Mouse (Mus musculus): ENCODE data around the gene Chrnb1. TPM values are rescaled to one million over a fixed set of nuclear protein-coding genes. Genes with fewer than 3 reads are reported as not detected.

Chrnb1 gene
- total and polyA plus RNA-seq, 2 experiments = 0.28 to 0.46 TPM

DNA sequence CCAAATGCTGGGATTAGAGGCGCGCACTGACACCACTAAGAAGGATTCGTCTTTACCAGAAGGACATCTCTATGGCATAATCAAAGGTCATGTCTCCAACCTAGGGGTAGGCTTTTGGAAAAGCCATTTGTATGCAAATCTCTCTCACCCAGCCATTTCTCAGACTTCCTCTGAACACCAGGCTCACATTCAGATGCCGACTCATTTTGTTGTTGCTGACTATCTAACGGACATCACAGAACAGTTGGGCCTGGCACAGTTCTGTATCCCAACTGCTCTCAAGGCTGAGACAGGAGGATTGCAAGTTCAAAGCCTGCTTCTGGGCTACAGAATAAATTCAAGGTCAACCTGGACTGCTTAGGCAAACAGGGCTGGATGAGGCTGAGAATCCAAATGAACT, 8.4 kb downstream of the Chrnb1 start:
- no peak for DNase-seq (ENCODE audit: extremely low read depth, low read depth, low spot score)
- Histone ChIP-seq H3K9ac (ENCODE audit: low read depth, low read length) (no peak overlapping the region), H3K27ac (replicated peaks; ENCODE audit: insufficient read depth, low read depth, low read length) (no peak overlapping the region), H3K4me1 (ENCODE audit: control insufficient read depth, insufficient read depth, low read length) (peaks cover 6% of the 10 kb centered on the region; the same call in 1 of the 2 replicates), H3K27me3 (ENCODE audit: control insufficient read depth, insufficient read depth, low read length) (no peaks in the 10 kb centered on the region), H3K36me3 (ENCODE audit: control insufficient read depth, insufficient read depth, low read length) (no peaks in the 10 kb centered on the region), H3K79me2 (ENCODE audit: control insufficient read depth, insufficient read depth, low read length) (no peaks in the 10 kb centered on the region), H3K4me3 (ENCODE audit: insufficient read depth, low read depth, low read length) (no peak overlapping the region)
- TF ChIP-seq POLR2A (IDR thresholded peaks at IDR 0.05; ENCODE audit: extremely low read depth, insufficient read depth, low read length) (no peak), CTCF (IDR thresholded peaks at IDR 0.05; ENCODE audit: low read depth, low read length) (no peak)
- WGBS = 94% methylated on average over 5 of the region's 5 CpGs

- Histone ChIP-seq H3K79me2 (ENCODE audit: control insufficient read depth, insufficient read depth, low read length) (no peaks in the 10 kb centered on the region), H3K9ac (ENCODE audit: low read depth, low read length) (no peak overlapping the region), H3K36me3 (ENCODE audit: control insufficient read depth, insufficient read depth, low read length) (no peaks in the 10 kb centered on the region), H3K27ac (replicated peaks; ENCODE audit: insufficient read depth, low read depth, low read length) (no peak overlapping the region), H3K27me3 (ENCODE audit: control insufficient read depth, insufficient read depth, low read length) (no peaks in the 10 kb centered on the region), H3K4me3 (ENCODE audit: insufficient read depth, low read depth, low read length) (peak overlapping the region; percentile 15; the same call in 1 of the 2 replicates), H3K4me1 (ENCODE audit: control insufficient read depth, insufficient read depth, low read length) (peaks cover 6% of the 10 kb centered on the region; the same call in 1 of the 2 replicates)
- WGBS = 14% methylated on average over 15 of the region's 15 CpGs
- no peak for TF ChIP-seq POLR2A (IDR thresholded peaks at IDR 0.05; ENCODE audit: extremely low read depth, insufficient read depth, low read length)
- TF ChIP-seq CTCF (IDR thresholded peaks at IDR 0.05; ENCODE audit: low read depth, low read length) = no peak
- peak; percentile 53 for DNase-seq (ENCODE audit: extremely low read depth, low read depth, low spot score)
These were observed 10.9 kb downstream of the Chrnb1 start for GRCm38 (mm10) chr11:69784793-69785272.

- no peaks in the 10 kb centered on the region for H3K27me3 ChIP-seq (ENCODE audit: control insufficient read depth, insufficient read depth, low read length)
- H3K36me3 ChIP-seq (ENCODE audit: control insufficient read depth, insufficient read depth, low read length) = no peaks in the 10 kb centered on the region
- H3K4me3 ChIP-seq (ENCODE audit: insufficient read depth, low read depth, low read length) = no peak overlapping the region
- H3K79me2 ChIP-seq (ENCODE audit: control insufficient read depth, insufficient read depth, low read length) = no peaks in the 10 kb centered on the region
- TF ChIP-seq POLR2A (IDR thresholded peaks at IDR 0.05; ENCODE audit: extremely low read depth, insufficient read depth, low read length) (no peak), CTCF (IDR thresholded peaks at IDR 0.05; ENCODE audit: low read depth, low read length) (no peak)
- DNase-seq (ENCODE audit: extremely low read depth, low read depth, low spot score) = peak; percentile 22
- H3K27ac ChIP-seq (replicated peaks; ENCODE audit: insufficient read depth, low read depth, low read length) = no peak overlapping the region
- WGBS = 29% methylated on average over 4 of the region's 4 CpGs
- H3K9ac ChIP-seq (ENCODE audit: low read depth, low read length) = no peak overlapping the region
- H3K4me1 ChIP-seq (ENCODE audit: control insufficient read depth, insufficient read depth, low read length) = 0 out of 2 replicates have a peak, but pooled peaks cover 3% of the 10 kb centered on the region
These were observed 13.9 kb downstream of the Chrnb1 start for GRCm38 (mm10) chr11:69781828-69782227.

DNA sequence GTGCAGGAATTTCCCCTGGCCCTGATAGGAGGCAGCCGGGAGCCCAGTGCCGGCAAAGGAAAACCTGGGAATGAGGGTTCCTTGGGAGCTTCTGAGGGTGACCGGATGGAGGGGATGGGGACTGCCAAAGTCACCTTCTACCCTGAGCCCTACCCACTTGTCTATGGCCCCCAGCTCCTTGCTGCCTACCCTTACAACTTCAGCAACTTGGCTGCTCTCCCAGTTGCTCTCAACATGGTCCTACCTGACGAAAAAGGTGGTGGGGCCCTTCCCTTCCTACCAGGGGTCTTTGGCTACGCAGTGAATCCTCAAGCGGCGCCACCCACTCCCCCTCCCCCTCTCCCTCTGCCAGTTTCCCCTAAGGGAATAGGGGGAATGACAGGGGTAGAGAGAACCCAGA, 16.8 kb downstream of the Chrnb1 start:
- no peak overlapping the region for H3K27ac ChIP-seq (replicated peaks; ENCODE audit: insufficient read depth, low read depth, low read length)
- no peak for DNase-seq (ENCODE audit: extremely low read depth, low read depth, low spot score)
- no peak overlapping the region for H3K9ac ChIP-seq (ENCODE audit: low read depth, low read length)
- H3K36me3 ChIP-seq (ENCODE audit: control insufficient read depth, insufficient read depth, low read length) = no peaks in the 10 kb centered on the region
- 80% methylated on average over 7 of the region's 7 CpGs for WGBS
- H3K79me2 ChIP-seq (ENCODE audit: control insufficient read depth, insufficient read depth, low read length) = 0 out of 2 replicates have a peak, but pooled peaks cover 2% of the 10 kb centered on the region
- H3K27me3 ChIP-seq (ENCODE audit: control insufficient read depth, insufficient read depth, low read length) = no peaks in the 10 kb centered on the region
- H3K4me3 ChIP-seq (ENCODE audit: insufficient read depth, low read depth, low read length) = no peak overlapping the region
- no peak for TF ChIP-seq CTCF (IDR thresholded peaks at IDR 0.05; ENCODE audit: low read depth, low read length)
- no peak for TF ChIP-seq POLR2A (IDR thresholded peaks at IDR 0.05; ENCODE audit: extremely low read depth, insufficient read depth, low read length)
- no peaks in the 10 kb centered on the region; the same call in 1 of the 2 replicates for H3K4me1 ChIP-seq (ENCODE audit: control insufficient read depth, insufficient read depth, low read length)

DNA sequence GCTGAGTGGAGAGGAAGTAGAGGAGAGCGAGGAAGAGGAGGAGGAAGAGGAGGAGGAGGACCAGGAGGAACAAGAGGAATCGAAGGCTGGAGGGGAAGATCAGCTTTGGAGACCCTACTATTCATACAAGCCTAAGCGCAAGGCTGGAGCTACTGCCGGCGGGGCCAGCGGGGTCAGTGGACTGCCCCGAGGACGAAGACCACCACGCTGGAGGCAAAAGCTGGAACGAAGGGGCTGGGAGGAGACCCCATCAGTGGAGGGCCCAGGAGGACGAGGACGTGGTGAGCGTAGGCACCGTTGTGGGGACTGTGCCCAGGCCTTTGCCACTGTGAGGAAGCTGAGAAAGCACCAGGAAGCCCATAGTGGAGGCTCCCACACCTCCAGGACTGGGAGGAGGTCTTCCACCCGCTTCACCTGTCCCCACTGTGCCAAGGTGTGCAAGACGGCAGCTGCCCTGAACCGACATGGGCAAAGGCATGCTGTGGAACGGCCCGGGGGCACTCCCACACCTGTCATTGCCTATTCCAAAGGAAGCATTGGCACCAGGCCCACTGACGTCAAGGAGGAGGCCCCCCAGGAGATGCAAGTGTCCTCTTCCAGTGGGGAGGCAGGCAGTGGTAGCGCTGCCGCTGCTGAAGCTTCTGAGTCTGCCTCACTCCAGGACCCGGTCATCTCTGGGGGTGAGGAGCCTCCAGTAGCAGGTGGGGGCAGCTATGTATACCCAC, 17.3 kb downstream of the Chrnb1 start:
- Histone ChIP-seq H3K79me2 (ENCODE audit: control insufficient read depth, insufficient read depth, low read length) (0 out of 2 replicates have a peak, but pooled peaks cover 2% of the 10 kb centered on the region), H3K9ac (ENCODE audit: low read depth, low read length) (no peak overlapping the region), H3K4me1 (ENCODE audit: control insufficient read depth, insufficient read depth, low read length) (no peaks in the 10 kb centered on the region; the same call in 1 of the 2 replicates), H3K4me3 (ENCODE audit: insufficient read depth, low read depth, low read length) (no peak overlapping the region), H3K27me3 (ENCODE audit: control insufficient read depth, insufficient read depth, low read length) (no peaks in the 10 kb centered on the region), H3K36me3 (ENCODE audit: control insufficient read depth, insufficient read depth, low read length) (no peaks in the 10 kb centered on the region), H3K27ac (replicated peaks; ENCODE audit: insufficient read depth, low read depth, low read length) (no peak overlapping the region)
- no peak for DNase-seq (ENCODE audit: extremely low read depth, low read depth, low spot score)
- 77% methylated on average over 23 of the region's 23 CpGs for WGBS
- no peak for TF ChIP-seq POLR2A (IDR thresholded peaks at IDR 0.05; ENCODE audit: extremely low read depth, insufficient read depth, low read length)
- no peak for TF ChIP-seq CTCF (IDR thresholded peaks at IDR 0.05; ENCODE audit: low read depth, low read length)
